Mouse (Mus musculus): ENCODE data around the gene Pomgnt2. TPM values are rescaled to one million over a fixed set of nuclear protein-coding genes. Genes with fewer than 3 reads are reported as not detected.

Gene Pomgnt2
- total RNA-seq, 1 experiment from 2014 or later: 5.7 TPM

Other genes with a start within 250 kb of the Pomgnt2 start
- gene Zfp651, start 237.8 kb downstream of the Pomgnt2 start, total RNA-seq (2017): 0.15 and 1.5 TPM in 2 replicates
- 0.59 TPM in 1 of 2 replicates, not detected in the other for gene Klhl40, start 219.5 kb downstream of the Pomgnt2 start, total RNA-seq (2017)
- not detected in 2 replicates for gene Hhatl, start 204.6 kb downstream of the Pomgnt2 start, total RNA-seq (2017)
- gene Ccdc13, start 157.6 kb downstream of the Pomgnt2 start, total RNA-seq (2017): not detected in 2 replicates
- gene Higd1a, start 138.7 kb downstream of the Pomgnt2 start, total RNA-seq (2017): 15.5 and 18.5 TPM in 2 replicates
- not detected in 2 replicates for gene Ackr2, start 98.8 kb downstream of the Pomgnt2 start, total RNA-seq (2017)
- not detected in 2 replicates for gene Cyp8b1, start 80.8 kb downstream of the Pomgnt2 start, total RNA-seq (2017)
- gene Fam198a, start 46.1 kb downstream of the Pomgnt2 start, total RNA-seq (2017): not detected in 2 replicates
- 12.9 and 37.7 TPM in 2 replicates for gene Snrk, start 120.2 kb upstream of the Pomgnt2 start, total RNA-seq (2017)